Mouse (Mus musculus): Measurements from ENCODE around the gene Tm9sf2.
"Not testable (repeated sequence)": the region's sequence is repeated elsewhere in the genome, so short reads cannot be mapped to it uniquely, and the experiment has no call there.

Gene Tm9sf2

DNA sequence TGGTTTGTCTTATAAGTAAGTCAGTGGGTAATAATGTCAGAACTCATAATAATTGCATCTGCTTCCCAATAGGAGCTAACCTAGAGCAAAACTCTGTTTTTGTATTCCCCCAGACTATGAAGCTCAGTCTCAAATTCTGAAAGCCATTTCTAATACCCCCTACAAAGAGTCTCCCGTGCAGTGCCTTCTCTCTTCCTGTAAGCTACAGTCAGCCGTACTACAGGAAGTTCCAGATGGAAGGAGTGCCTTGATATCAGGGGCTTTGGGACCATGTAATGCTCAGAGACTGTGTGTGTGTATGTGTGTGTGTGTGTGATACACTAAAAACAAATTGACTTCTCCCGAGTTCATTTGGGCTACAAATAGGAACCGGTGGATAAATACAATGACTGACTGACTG, 7.3 kb upstream of the Tm9sf2 start:
- DNase-seq (ENCODE audit: low spot score in 2 of 2): no peak

DNA sequence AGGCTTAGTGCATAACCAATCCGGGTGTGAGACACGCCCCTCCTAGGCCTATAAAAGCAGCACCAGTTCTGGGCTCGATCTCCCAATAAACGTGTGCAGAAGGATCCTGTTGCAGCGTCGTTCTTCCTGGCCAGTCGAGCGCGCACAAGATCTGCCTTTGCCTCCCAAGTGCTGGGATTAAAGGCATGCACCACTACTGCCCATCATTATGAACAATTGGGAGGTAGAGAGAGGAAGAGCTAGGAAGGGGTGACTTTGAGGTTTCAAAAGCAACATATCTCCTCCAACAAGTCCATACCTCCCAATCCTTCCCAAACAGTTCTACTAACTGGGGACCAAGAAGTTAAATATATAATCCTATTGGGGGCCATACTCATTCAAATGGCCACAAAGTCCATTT, 4.9 kb upstream of the Tm9sf2 start:
- DNase-seq (ENCODE audit: low spot score in 2 of 2): not testable (repeated sequence)

- DNase-seq (ENCODE audit: low spot score in 2 of 2): peak; percentile 79 to 94
These were observed 2.0 kb upstream of the Tm9sf2 start for GRCm38 (mm10) chr14:122104881-122105280.

- no peak for DNase-seq (ENCODE audit: low spot score in 2 of 2)
These were observed 1.2 kb upstream of the Tm9sf2 start for GRCm38 (mm10) chr14:122105391-122106285.

DNA sequence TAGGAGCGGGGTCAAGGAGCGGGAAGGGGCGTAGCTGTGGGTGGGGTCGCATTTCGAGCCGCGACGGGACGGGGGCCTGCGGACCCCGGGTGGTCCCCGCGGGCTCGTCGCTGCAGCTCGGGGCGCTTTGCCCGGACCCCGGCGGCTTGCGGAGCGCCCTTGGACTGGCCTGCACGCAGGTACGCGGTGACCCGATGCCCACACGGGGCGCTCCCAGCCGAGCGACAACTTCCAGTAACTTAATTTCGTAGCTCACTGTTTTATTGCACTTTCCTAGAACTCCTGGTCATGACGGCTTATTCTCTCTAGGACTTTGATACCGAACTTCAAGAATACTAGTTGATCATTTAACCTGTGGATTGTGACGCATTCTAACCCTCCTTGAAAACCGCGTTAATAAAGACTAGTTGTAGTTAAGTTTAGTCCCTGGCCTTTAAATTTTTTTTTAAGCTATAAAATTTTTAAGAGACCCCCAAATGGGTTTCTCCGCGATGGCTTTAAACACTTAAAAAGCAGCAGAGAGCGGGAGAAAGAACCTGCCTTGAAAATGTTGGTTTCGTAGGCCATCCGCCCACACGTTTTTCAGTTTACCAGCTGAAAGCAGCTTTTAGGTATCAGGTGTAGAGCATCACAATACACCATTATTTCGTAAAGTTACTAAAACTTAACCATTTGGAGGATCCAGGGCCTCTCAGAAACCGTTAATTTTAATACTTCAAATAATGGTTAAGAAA, 810 bp downstream of the Tm9sf2 start:
- no peak for DNase-seq (ENCODE audit: low spot score in 2 of 2)

DNA sequence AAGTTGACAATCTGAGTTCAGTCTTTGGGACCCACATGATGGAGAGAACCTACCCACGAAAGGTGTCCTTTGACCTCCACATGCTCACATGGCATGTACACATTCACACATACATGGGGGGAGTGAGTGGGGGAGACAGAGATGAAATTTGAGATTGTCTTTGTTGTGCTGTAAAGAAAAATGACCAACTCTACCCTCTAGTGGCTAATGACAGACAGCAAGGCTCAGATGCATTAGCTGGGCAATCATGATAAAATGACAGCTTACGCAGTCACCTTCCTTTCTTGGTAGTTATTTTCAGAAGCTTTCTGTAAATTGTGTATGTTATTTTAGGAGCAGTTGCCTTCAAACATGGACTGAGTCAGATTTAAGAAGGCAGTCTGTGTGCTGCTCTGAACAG, 4.8 kb downstream of the Tm9sf2 start:
- no peak for DNase-seq (ENCODE audit: low spot score in 2 of 2)

DNA sequence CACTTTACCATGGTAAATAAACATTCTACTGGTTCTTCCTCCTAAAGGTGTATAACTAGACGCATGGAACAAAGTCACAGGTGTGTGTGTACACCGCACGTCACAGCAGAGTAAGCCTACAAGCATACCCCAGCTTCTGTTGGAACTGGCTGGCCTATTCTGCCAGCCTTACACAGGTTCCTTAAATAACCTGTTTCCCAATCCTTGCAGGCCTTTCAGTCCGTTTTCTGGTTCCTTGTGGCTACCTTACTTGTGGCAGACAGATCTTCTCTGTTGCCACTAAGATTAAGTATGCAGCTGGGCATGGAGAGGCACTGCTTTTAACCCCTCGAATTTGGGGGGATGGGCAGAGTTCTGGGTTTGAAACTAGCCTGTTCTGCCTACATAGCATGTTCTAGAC, 5.5 kb downstream of the Tm9sf2 start:
- DNase-seq (ENCODE audit: low spot score in 2 of 2): no peak

- DNase-seq (ENCODE audit: low spot score in 2 of 2): no peak
These were observed 9.4 kb downstream of the Tm9sf2 start for GRCm38 (mm10) chr14:122116200-122116599.

DNA sequence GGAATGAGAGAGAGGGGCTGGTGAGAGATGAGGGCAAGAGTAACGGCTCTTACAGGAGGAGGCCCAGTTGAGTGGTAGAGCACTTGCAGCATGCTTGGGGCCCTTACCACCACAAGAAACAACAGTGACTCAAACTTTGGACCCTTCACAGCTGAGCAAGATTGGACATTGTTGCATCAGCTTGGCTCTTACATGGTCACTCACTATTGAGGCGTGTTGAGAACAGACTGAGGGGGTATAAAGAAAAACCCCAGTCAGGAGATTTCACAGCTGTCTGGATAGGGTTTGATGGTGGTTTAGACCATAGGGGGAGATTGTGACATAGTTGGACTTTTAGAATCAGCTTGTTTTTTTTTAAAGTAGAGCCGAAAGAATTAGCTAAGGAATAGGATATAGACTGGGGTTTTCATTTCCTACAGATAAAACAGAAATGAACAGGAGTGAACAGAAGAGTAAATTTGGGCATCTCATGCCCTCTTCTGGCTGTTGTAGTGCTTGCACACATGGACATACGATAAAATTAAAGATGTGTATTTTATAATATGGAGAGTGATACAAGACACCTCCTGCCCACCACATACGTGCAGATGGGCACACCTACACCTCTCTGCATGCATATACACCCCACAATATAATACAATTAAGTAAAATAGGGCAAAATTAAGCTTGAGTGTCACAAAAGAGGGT, 23.4 kb downstream of the Tm9sf2 start:
- peak in 1 of 2 experiments; percentile 36 for DNase-seq (ENCODE audit: low spot score in 2 of 2)

DNA sequence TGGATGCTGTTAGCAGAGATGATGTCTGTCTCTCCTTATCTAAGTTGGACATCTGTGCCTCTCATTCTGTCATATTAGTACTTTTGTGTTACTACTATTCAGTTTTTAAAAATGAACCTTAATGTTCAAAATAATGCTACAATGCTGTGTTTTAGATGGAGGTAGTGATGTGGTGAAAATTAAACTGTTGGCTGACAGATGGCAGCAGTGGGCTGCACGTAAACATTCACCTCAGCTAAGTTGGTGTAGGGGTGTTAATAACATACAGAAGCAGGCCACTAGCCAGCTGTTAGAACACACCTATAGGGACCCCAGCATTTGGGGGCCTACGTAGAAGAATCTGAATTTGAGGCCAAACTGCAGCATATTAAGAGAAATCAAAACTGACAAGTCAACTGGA, 24.8 kb downstream of the Tm9sf2 start:
- no peak for DNase-seq (ENCODE audit: low spot score in 2 of 2)

DNA sequence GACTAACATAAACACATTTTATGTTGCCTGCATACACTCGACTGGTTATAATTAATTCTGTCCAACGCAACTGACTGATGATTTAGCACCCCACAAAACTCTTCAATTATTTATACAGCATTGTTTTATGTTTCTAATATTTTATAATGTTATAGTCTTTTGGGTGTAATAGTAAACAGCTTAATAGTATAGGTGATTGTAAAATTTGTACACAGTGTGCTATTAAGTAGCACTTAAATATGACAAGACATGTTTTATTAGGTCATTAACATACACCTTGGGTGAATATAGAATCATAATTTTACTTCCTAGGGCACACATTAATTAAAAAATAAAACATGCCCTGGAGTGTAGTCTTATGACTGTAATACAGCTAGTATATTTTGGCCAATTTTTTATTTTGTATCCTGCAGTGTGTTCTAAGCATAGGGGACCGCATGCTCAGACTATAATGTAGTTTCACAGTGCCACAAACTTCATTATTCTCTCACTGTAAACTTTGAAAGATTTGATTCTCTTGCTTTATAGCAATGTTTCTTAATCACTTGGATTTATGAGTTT, 29.6 kb downstream of the Tm9sf2 start:
- DNase-seq (ENCODE audit: low spot score in 2 of 2): no peak

- no peak for DNase-seq (ENCODE audit: low spot score in 2 of 2)
These were observed 30.4 kb downstream of the Tm9sf2 start for GRCm38 (mm10) chr14:122137234-122137633.

- no peak for DNase-seq (ENCODE audit: low spot score in 2 of 2)
These were observed 33.3 kb downstream of the Tm9sf2 start for GRCm38 (mm10) chr14:122140126-122140525.

- DNase-seq (ENCODE audit: low spot score in 2 of 2): no peak
These were observed 36.9 kb downstream of the Tm9sf2 start for GRCm38 (mm10) chr14:122143585-122144269.

- no peak for DNase-seq (ENCODE audit: low spot score in 2 of 2)
These were observed 38.5 kb downstream of the Tm9sf2 start for GRCm38 (mm10) chr14:122145374-122145773.

DNA sequence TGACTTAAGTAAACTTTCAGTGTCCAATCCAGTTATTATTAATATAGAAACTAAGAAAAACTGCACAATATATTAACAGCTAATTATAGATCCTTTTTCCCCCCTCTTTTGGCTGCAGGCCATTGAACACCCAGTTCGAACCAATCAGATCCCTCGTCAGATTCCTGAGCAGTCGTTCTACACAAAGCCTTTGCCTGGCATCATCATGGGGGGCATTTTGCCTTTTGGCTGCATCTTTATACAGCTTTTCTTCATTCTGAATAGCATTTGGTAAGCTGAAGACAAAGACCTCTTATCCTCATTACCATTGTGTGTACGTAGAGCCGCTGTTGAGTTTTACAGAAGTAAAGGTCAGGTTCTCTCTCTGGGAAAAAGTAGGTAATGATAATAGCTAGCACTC, 43.8 kb downstream of the Tm9sf2 start:
- no peak for DNase-seq (ENCODE audit: low spot score in 2 of 2)

GRCm38 (mm10) chr14:122157738-122158137, 50.9 kb downstream of the Tm9sf2 start:
- DNase-seq (ENCODE audit: low spot score in 2 of 2): no peak

DNA sequence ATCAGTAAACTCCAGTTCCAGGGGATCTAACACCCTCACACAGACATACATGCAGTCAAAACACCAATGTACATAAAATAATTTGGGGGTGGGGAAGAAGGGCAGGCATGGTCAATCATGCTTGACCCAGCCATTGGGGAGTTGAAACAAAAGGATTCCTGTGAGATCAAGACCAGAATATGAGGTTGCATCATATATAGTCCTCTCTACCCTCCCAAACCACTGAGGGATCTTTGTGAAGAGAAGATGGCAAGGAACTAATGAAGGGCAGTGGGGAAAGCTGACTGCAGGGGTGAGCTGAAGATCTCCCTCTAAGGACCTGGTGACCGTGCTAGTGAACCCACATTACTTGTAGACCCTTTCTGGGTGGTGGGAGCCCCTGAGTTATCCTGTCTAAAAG, 54.1 kb downstream of the Tm9sf2 start:
- DNase-seq (ENCODE audit: low spot score in 2 of 2): no peak

- DNase-seq (ENCODE audit: low spot score in 2 of 2): no peak
These were observed 62.1 kb downstream of the Tm9sf2 start for GRCm38 (mm10) chr14:122168912-122169311.

DNA sequence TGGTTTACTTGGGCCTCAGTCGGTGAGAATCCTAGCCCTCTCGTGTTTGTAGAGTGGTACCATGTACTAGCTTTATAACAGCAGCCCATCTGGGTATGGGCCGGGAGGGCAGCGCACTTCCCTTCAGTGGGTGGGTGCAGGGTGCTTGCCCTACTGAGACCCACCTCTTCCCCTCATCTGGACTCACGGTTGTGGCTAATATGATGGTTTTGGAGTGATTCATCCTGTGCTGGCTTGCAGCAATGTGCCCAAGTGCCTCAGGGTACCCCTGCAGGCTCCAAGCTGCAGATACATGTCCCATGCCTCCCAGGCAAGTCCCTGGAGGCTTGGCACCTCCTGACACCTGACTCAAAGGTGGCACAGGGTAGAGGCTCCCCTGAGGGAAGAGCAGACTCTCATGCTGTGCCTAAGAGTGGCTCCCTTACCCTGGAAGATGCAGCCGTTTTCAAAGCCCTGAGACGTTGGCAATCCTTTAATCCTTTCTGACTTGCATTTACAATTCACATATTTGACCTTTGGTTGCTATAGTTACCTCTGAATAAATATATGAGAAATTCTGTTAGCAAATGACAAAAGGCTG, 63.5 kb downstream of the Tm9sf2 start:
- no peak for DNase-seq (ENCODE audit: low spot score in 2 of 2)

DNA sequence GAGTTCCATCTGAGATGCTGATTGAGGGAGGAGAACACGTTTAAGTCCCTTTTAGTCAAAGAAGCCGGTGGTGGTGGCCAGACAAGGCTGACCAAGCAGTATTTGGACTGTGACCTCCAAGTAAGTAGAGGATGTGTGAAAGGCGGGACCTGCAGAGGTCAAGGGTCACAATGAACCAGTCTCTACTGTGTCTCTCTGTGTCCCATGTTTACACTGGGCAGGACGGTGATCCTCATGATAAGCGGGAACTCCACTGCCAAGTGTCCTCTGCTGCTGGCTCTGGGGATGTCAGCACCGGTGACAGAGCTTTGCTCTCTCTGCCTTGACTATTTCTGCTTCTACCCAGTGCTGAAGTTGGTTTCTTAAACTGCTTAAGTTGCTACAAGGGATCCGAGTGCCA, 64.2 kb downstream of the Tm9sf2 start:
- no peak for DNase-seq (ENCODE audit: low spot score in 2 of 2)

Measured in frontal cortex, postnatal 36 days (tissue).